Mouse (Mus musculus) lung, embryonic 15.5 days (tissue): ENCODE measurements around the gene Tubgcp2. TPM values are rescaled to one million over a fixed set of nuclear protein-coding genes. Genes with fewer than 3 reads are reported as not detected.
A peak's percentile ranks its signal among the peaks of the same experiment; 100 is the strongest.

Experiments used
- ATAC-seq: fragments of 200-750 bp; cut with Nextera tagmentation; 2 replicates; pipeline ENCODE4 v1.8.0; 2017; ENCODE audit warnings: moderate number of reproducible peaks, borderline replicate concordance; ENCODE audit not compliant: low FRiP score, low TSS enrichment; ENCODE audit errors: extremely low read depth
- H3K27ac ChIP-seq: fragments of 300-500 bp; sonication (generic); 2 replicates; pipeline ENCODE4 v1.5.1; 2015; ENCODE audit warnings: moderate library complexity, mild to moderate bottlenecking, inconsistent platforms
- H3K27me3 ChIP-seq: fragments of 300-500 bp; sonication (generic); 2 replicates; pipeline ENCODE4 v1.6.1; 2015; ENCODE audit warnings: inconsistent platforms
- H3K36me3 ChIP-seq: fragments of 300-500 bp; sonication (generic); 2 replicates; pipeline ENCODE4 v1.6.1; 2015; ENCODE audit warnings: inconsistent platforms
- H3K4me1 ChIP-seq: fragments of 300-500 bp; sonication (generic); 2 replicates; pipeline ENCODE4 v1.6.1; 2015; ENCODE audit warnings: inconsistent platforms
- H3K4me2 ChIP-seq: fragments of 300-500 bp; sonication (generic); 2 replicates; pipeline ENCODE4 v1.6.1; 2015; ENCODE audit warnings: inconsistent platforms, mild to moderate bottlenecking, moderate library complexity
- H3K4me3 ChIP-seq: fragments of 300-500 bp; sonication (generic); 2 replicates; pipeline ENCODE4 v1.5.1; 2015; ENCODE audit warnings: mild to moderate bottlenecking, inconsistent platforms
- H3K9ac ChIP-seq: fragments of 300-500 bp; sonication (generic); 2 replicates; pipeline ENCODE4 v1.6.1; 2015; ENCODE audit warnings: inconsistent platforms
- H3K9me3 ChIP-seq: fragments of 300-500 bp; sonication (generic); 2 replicates; pipeline ENCODE4 v1.6.1; 2016; ENCODE audit warnings: inconsistent platforms
- WGBS: fragments of 180-500 bp; shearing (Covaris S2); methylation state at CpG from one replicate; pipeline ENCODE4 v1.1.7; 2015; 5-methylcytosine and 5-hydroxymethylcytosine counted together
- microRNA counts: library from miRNA; unstranded; fragments of <30 nt; microRNA quantifications from one replicate; lab custom pipeline; 2016
- microRNA-seq: library from miRNA; unstranded; fragments of <30 nt; microRNA quantifications from one replicate; pipeline ENCODE4, GENCODE M21; 2016
- polyA plus RNA-seq: library from polyadenylated mRNA; unstranded; fragments of >200 nt; fragmentation: Nextera tagmentation; extraction: Ambion mirVana; gene quantifications from 2 replicates; pipeline ENCODE4 v1.2.1, GENCODE M21; 2015

Tubgcp2 gene
- polyA plus RNA-seq, 1 experiment from 2014 or later: 56.4 TPM

DNA sequence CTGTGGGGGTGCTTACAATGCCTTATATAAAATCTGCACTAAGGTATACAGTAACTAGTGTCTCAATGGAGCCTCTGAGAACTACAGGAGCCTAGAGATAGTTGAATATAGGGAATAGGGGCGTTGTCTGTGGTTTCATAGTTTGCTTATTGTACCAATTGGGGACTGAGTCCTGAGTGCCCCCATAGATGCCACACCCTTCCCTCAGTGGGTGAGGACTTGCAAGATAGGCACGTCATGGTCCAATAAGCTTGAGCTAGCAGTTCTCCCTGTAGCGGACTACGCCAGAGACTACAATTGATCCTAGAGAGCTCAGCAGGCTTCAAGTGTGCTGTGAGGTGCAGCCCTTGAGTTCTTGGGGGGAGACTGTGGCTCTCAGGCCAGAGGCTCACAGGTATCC is 81.0 kb downstream of the Tubgcp2 start:
- Histone ChIP-seq H3K4me3 (no peak overlapping the region), H3K4me2 (no peak overlapping the region), H3K27ac (no peak overlapping the region), H3K9ac (no peak overlapping the region), H3K27me3 (no peaks in the 10 kb centered on the region; the same call in 1 of the 2 replicates), H3K36me3 (no peaks in the 10 kb centered on the region), H3K9me3 (no peaks in the 10 kb centered on the region), H3K4me1 (peaks cover 6% of the 10 kb centered on the region)
- WGBS: 83% methylated on average over 4 of the region's 4 CpGs
- no peak for ATAC-seq

DNA sequence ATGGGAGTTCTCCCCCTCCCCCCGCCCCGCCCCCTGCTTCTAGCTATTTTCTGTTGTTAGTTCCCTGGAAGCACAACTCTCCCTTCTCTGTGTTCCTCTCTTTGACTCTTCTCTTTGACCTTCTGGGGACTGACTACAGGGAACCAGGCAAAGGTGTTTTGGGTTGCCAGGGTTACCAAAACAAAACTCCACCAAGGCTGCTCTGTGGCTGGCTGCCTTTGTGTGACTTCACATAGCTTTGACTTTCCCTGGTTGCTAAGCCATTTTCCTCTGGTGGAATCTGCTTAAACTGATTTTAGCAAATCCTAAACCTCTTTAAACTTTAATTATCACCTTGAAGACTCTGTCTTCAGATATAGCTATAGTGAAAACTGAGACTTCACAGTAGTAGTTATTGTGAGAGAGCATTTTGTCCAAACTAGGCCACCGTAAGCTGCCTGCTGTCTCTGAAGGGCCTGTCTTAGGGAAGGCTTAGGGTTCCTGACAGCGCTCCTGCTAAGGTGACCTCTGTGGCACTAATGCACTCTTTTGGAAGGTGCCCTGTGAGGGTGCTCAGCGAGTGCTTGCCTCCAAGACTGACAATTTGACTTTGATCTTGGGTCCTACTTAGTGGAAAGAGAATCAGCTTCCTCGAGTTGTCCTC is 84.4 kb downstream of the Tubgcp2 start:
- 0 out of 2 replicates have a peak, but pooled peaks cover 3% of the 10 kb centered on the region for H3K4me1 ChIP-seq

DNA sequence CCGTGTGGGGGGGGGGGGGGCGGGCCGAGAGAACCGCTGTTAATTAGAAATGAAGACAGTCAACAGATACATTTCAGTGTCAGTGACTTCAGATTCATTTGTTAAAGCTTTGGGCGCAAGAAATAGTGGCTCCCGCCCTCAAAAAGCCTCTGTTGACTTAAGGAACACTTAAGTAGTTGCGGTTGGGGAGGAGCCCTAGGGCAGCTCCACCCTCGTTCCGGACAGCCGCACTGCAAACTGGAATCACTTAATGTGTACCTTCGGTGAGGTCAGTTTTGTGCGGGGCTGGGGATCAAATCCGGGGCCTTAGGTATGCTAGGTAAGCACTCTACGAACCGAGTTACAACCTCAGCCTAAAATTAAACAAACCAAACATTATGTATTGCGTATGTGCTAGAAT is 85.4 kb downstream of the Tubgcp2 start:
- H3K27me3 ChIP-seq: peaks cover 33% of the 10 kb centered on the region
- WGBS: 3% methylated on average over 16 of the region's 16 CpGs
- 0 out of 2 replicates have a peak, but pooled peaks cover 3% of the 10 kb centered on the region for H3K4me1 ChIP-seq
- H3K27ac ChIP-seq: no peak overlapping the region
- peak; percentile 40; the same call in 1 of the 2 replicates for ATAC-seq
- H3K9me3 ChIP-seq: no peaks in the 10 kb centered on the region
- H3K4me3 ChIP-seq: peak overlapping the region; percentile 59
- H3K36me3 ChIP-seq: no peaks in the 10 kb centered on the region
- H3K4me2 ChIP-seq: peak overlapping the region; percentile 90
- peak overlapping the region; percentile 42; the same call in 1 of the 2 replicates for H3K9ac ChIP-seq

More for the DNA sequence above, 84.4 kb downstream of the Tubgcp2 start:
- H3K4me2 ChIP-seq: 0 out of 2 replicates have a peak overlapping the region, but pooled peaks have one; percentile 90
- H3K27ac ChIP-seq: no peak overlapping the region
- no peak overlapping the region for H3K4me3 ChIP-seq
- H3K9ac ChIP-seq: no peak overlapping the region
- WGBS: 57% methylated on average over 6 of the region's 6 CpGs
- peaks cover 23% of the 10 kb centered on the region for H3K27me3 ChIP-seq
- H3K9me3 ChIP-seq: no peaks in the 10 kb centered on the region
- no peak for ATAC-seq
- no peaks in the 10 kb centered on the region for H3K36me3 ChIP-seq

DNA sequence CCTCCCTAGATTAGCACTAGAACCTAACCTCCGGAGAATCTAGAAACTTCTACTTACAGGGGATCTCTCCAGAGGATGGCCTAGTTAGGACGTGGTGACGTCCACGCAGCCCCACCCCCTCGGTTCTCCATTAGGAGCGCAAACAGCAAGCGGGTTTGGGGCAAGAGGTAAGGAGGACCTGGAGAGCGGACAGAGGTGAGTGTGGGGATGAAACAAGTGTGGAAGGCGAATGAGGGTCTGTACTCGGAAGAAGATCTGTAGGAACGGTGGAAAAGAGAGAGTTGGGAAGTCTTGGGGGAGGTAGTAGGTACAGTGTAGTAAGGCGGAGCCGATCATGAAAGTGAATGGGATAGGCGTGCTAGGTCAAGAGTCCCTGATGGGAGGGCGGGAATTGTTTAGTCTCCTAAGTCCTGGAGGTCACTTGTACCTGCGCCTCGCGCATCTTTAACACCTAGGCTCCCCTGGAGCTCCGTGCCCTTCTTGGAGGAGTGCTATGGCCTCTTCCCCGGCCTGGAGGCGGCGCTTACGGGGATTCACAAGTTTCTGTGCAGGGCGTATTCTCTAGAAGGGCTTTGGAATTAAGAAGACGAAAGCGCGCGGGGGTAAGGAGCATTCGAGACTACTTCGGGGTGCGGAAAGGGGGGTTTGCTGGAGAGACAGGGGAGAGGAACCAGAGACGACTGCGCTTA is 86.0 kb downstream of the Tubgcp2 start:
- 0 out of 2 replicates have a peak, but pooled peaks cover 3% of the 10 kb centered on the region for H3K4me1 ChIP-seq
- H3K36me3 ChIP-seq: no peaks in the 10 kb centered on the region
- WGBS: under 1% methylated on average over 33 of the region's 33 CpGs
- peak overlapping the region; percentile 59 for H3K4me3 ChIP-seq
- H3K9ac ChIP-seq: peak overlapping the region; percentile 42
- ATAC-seq: peak; percentile 75
- H3K9me3 ChIP-seq: no peaks in the 10 kb centered on the region
- H3K27ac ChIP-seq: peak overlapping the region; percentile 53
- peak overlapping the region; percentile 90 for H3K4me2 ChIP-seq
- peaks cover 40% of the 10 kb centered on the region for H3K27me3 ChIP-seq

DNA sequence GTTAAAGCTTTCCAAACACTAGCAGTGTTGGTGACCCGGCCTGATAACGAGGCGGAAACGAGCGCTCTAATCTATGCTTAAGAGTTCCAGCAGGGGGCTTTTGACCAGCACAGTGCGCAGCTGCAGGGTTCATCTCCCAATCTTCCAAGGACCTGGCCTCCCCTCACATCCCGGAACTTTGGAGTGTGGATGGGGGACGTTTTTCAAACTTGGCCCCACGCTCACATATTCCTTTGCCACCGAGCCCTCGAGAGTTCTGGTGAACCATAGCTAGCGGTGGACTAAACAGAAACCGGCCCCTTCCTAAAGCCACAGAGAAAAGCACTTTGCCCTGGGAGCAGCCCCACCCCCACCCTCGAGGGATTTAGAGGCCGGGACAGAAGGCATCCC is 86.6 kb downstream of the Tubgcp2 start:
- peaks cover 45% of the 10 kb centered on the region for H3K27me3 ChIP-seq
- ATAC-seq: peak; percentile 68
- H3K9ac ChIP-seq: peak overlapping the region; percentile 42
- H3K36me3 ChIP-seq: no peaks in the 10 kb centered on the region
- no peak overlapping the region for H3K27ac ChIP-seq
- no peaks in the 10 kb centered on the region for H3K9me3 ChIP-seq
- 0 out of 2 replicates have a peak, but pooled peaks cover 3% of the 10 kb centered on the region for H3K4me1 ChIP-seq
- 0% methylated on average over 15 of the region's 15 CpGs for WGBS
- H3K4me2 ChIP-seq: peak overlapping the region; percentile 90
- H3K4me3 ChIP-seq: peak overlapping the region; percentile 59

DNA sequence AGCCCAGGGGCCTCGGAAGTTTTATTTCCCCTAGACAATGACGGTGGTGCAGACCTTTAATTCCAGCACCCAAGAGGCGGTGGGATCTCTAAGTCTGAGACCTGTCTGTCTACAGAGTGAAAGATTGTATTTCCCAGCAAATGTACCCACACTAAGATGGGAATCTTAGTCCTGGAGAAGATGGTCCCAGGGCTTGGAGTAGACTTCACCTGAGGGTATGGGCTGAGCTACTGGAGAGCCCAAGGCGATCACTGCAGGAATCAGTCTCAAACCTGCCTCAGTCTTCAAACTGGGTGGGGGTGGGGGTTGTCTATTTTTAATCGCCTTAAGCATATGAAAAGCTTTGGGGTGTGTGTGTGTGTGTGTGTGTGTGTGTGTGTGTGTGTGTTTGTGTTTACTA is 90.4 kb downstream of the Tubgcp2 start:
- Histone ChIP-seq H3K9ac (no peak overlapping the region), H3K9me3 (no peaks in the 10 kb centered on the region), H3K4me2 (no peak overlapping the region), H3K4me1 (0 out of 2 replicates have a peak, but pooled peaks cover 9% of the 10 kb centered on the region), H3K4me3 (no peak overlapping the region), H3K27ac (no peak overlapping the region), H3K36me3 (no peaks in the 10 kb centered on the region), H3K27me3 (peaks cover 84% of the 10 kb centered on the region)
- no peak for ATAC-seq
- 43% methylated on average over 5 of the region's 5 CpGs for WGBS

MicroRNAs within 50 kb of the gene (microRNA counts, 519-probe panel; counts per million panel counts)
- microRNA mmu-miR-202-3p (lab: Ali Mortazavi, UCI) (2,261 counts per million, percentile 32 among the panel's probes with 10 or more counts), microRNA mmu-miR-202-5p (lab: Ali Mortazavi, UCI) (2,615 counts per million, percentile 61 among the panel's probes with 10 or more counts)

Small RNAs within 50 kb of the gene (microRNA-seq; reads per million reads assigned to microRNA genes)
- gene Mir202 (not detected), gene Mir7062 (1.9 reads per million, percentile 4 among the genes with 10 or more reads in this experiment), gene mmu-mir-7686 (not detected)

Other genes with a start within 250 kb of the Tubgcp2 start
- not detected in 2 replicates for gene Adgra1, start 202.5 kb downstream of the Tubgcp2 start, polyA plus RNA-seq
- 0.64 and 0.69 TPM in 2 replicates for gene Kndc1, start 142.0 kb downstream of the Tubgcp2 start, polyA plus RNA-seq
- gene Utf1, start 92.9 kb downstream of the Tubgcp2 start, polyA plus RNA-seq: 0.31 TPM in 1 of 2 replicates, not detected in the other
- 1.2 and 1.7 TPM in 2 replicates for gene 6430531B16Rik, start 57.9 kb downstream of the Tubgcp2 start, polyA plus RNA-seq
- gene Adam8, start 44.1 kb downstream of the Tubgcp2 start, polyA plus RNA-seq: 1.4 and 1.8 TPM in 2 replicates
- 40.0 and 40.1 TPM in 2 replicates for gene Zfp511, start 278 bp downstream of the Tubgcp2 start, polyA plus RNA-seq
- not detected in 2 replicates for gene Msx3, start 12.4 kb upstream of the Tubgcp2 start, polyA plus RNA-seq
- gene Caly, start 45.9 kb upstream of the Tubgcp2 start, polyA plus RNA-seq: 0.66 and 1.1 TPM in 2 replicates
- not detected in 2 replicates for gene Prap1, start 56.7 kb upstream of the Tubgcp2 start, polyA plus RNA-seq
- gene Fuom, start 65.8 kb upstream of the Tubgcp2 start, polyA plus RNA-seq: 19.1 and 19.8 TPM in 2 replicates
- 21.6 and 22.3 TPM in 2 replicates for gene Paox, start 79.1 kb upstream of the Tubgcp2 start, polyA plus RNA-seq
- gene Echs1, start 79.8 kb upstream of the Tubgcp2 start, polyA plus RNA-seq: 145 and 147 TPM in 2 replicates
- 25.2 and 26.2 TPM in 2 replicates for gene Mtg1, start 100.9 kb upstream of the Tubgcp2 start, polyA plus RNA-seq
- gene Sprn, start 118.2 kb upstream of the Tubgcp2 start, polyA plus RNA-seq: 0.11 and 0.27 TPM in 2 replicates
- not detected in 2 replicates for gene Olfr522, start 128.1 kb upstream of the Tubgcp2 start, polyA plus RNA-seq
- gene Olfr523, start 136.5 kb upstream of the Tubgcp2 start, polyA plus RNA-seq: not detected in 2 replicates
- 0.05 TPM in 1 of 2 replicates, not detected in the other for gene Olfr524, start 169.3 kb upstream of the Tubgcp2 start, polyA plus RNA-seq
- gene Cd163l1, start 181.6 kb upstream of the Tubgcp2 start, polyA plus RNA-seq: 0.44 and 3.1 TPM in 2 replicates
- gene 5830411N06Rik, start 210.6 kb upstream of the Tubgcp2 start, polyA plus RNA-seq: 0.19 TPM in 1 of 2 replicates, not detected in the other